Comparison of ENCODE assay signal across 8 mouse cellular contexts in the genomic region with DNA sequence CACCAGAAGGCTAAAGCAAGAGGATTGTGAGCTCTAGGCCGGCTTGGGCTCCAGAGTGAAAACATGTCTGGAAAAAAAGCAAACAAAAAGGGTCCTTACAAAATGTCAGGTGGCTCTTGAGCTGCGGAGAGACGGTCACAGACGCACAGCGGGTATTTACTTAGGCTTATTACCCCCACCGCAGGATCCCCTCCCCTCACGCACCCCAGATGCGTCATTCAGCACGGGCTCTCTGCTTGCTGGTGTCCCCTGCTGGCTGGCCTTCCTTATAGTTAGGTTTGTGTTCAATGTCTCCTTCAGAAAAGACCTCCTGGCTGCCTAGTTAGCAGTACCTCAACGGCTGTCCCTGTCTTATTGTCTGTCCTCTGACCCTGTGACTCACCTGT. TPM values are rescaled to one million over a fixed set of nuclear protein-coding genes. Genes with fewer than 3 reads are reported as not detected.
DNase-seq lines count a peak whose midpoint lies in the region; ATAC-seq and TF ChIP-seq lines count a peak whose summit lies in the region.

No protein-coding gene starts in this region.

- no peak overlapping the region for H3K27ac ChIP-seq in embryonic facial prominence, embryonic 15.5 days (replicated peaks)
- H3K27ac ChIP-seq in stomach, embryonic 14.5 days (ENCODE audit: low read length): peak overlapping the region; percentile 48; the same call in 1 of the 2 replicates

- no peak overlapping the region for H3K9ac ChIP-seq in embryonic facial prominence, embryonic 15.5 days
- H3K9ac ChIP-seq in stomach, embryonic 14.5 days (replicated peaks; ENCODE audit: low read depth, low read length): no peak overlapping the region

- H3K9me3 ChIP-seq in E14TG2a.4 (ENCODE audit: low read length): no peaks in the 10 kb centered on the region
- H3K9me3 ChIP-seq in embryonic facial prominence, embryonic 15.5 days (replicated peaks): no peaks in the 10 kb centered on the region
- H3K9me3 ChIP-seq in stomach, embryonic 14.5 days (ENCODE audit: control insufficient read depth, low read depth, low read length): no peaks in the 10 kb centered on the region; the same call in 1 of the 2 replicates

- 4% methylated on average over 10 of the region's 10 CpGs for WGBS in embryonic facial prominence, embryonic 15.5 days
- WGBS in stomach, embryonic 14.5 days: 4% methylated on average over 10 of the region's 10 CpGs

- H3K4me2 ChIP-seq in embryonic facial prominence, embryonic 15.5 days (replicated peaks): peak overlapping the region; percentile 93
- H3K4me2 ChIP-seq in stomach, embryonic 14.5 days (replicated peaks; ENCODE audit: low read depth, low read length): peak overlapping the region; percentile 84

- no peak for TF ChIP-seq CTCF in E14TG2a.4 (conservative IDR thresholded peaks at IDR 0.05; ENCODE audit: low read length)

- no peak for ATAC-seq in embryonic facial prominence, embryonic 15.5 days (ENCODE audit: insufficient number of reproducible peaks, low FRiP score, low TSS enrichment, low read depth)
- ATAC-seq in stomach, embryonic 14.5 days (ENCODE audit: insufficient number of reproducible peaks, insufficient read depth, low FRiP score, low read depth): no peak

- DNase-seq in cerebellum, adult 8-10 months: peak; percentile 33
- no peak for DNase-seq in cerebellum, adult 11 months
- DNase-seq in induced T-regulatory cell, adult 2 months (ENCODE audit: low read depth): peak; percentile 41
- DNase-seq in lung, postnatal 36 days: peak; percentile 80
- DNase-seq in ovary, postnatal 14 days (ENCODE audit: low spot score): no peak

- H3K27me3 ChIP-seq in E14TG2a.4 (ENCODE audit: insufficient read depth, low read length): peaks cover 7% of the 10 kb centered on the region
- H3K27me3 ChIP-seq in embryonic facial prominence, embryonic 15.5 days: peaks cover 6% of the 10 kb centered on the region; the same call in 1 of the 2 replicates
- no peaks in the 10 kb centered on the region for H3K27me3 ChIP-seq in stomach, embryonic 14.5 days (ENCODE audit: control insufficient read depth, insufficient read depth, low read length)

- peaks cover 49% of the 10 kb centered on the region for H3K4me1 ChIP-seq in E14TG2a.4 (replicated peaks; ENCODE audit: low read depth, low read length)
- peaks cover 24% of the 10 kb centered on the region for H3K4me1 ChIP-seq in embryonic facial prominence, embryonic 15.5 days
- 0 out of 2 replicates have a peak, but pooled peaks cover 3% of the 10 kb centered on the region for H3K4me1 ChIP-seq in stomach, embryonic 14.5 days (ENCODE audit: control insufficient read depth, insufficient read depth, low read length)

- no peaks in the 10 kb centered on the region for H3K36me3 ChIP-seq in E14TG2a.4 (ENCODE audit: insufficient read depth, low read length)
- H3K36me3 ChIP-seq in embryonic facial prominence, embryonic 15.5 days: no peaks in the 10 kb centered on the region
- H3K36me3 ChIP-seq in stomach, embryonic 14.5 days (ENCODE audit: control insufficient read depth, insufficient read depth, low read length): no peaks in the 10 kb centered on the region

- H3K4me3 ChIP-seq in E14TG2a.4 (replicated peaks; ENCODE audit: low read length): peak overlapping the region; percentile 99
- H3K4me3 ChIP-seq in embryonic facial prominence, embryonic 15.5 days (replicated peaks): peak overlapping the region; percentile 74
- H3K4me3 ChIP-seq in stomach, embryonic 14.5 days (ENCODE audit: low read depth, low read length): peak overlapping the region; percentile 61; the same call in 1 of the 2 replicates

RNA-seq across cellular contexts. Expression of gene Adgrl1, which starts 23.1 kb away (rescaled TPM):
- polyA plus RNA-seq in embryonic facial prominence, embryonic 15.5 days (2015; fragmentation: Nextera tagmentation; extraction: Ambion mirVana): 22.8 and 23.2 TPM in 2 replicates
- 29.5 and 31.3 TPM in 2 replicates for polyA plus RNA-seq in stomach, embryonic 14.5 days (2014; fragmentation: Nextera tagmentation; extraction: Ambion mirVana)

Comparison
In these comparisons a context has a peak if more than half of its experiments do, and no peak if none do; other contexts are left out.
1. DNase-seq: peak in cerebellum, adult 8-10 months (single experiment), induced T-regulatory cell, adult 2 months (single experiment) and lung, postnatal 36 days (single experiment); none in cerebellum, adult 11 months (single experiment) and ovary, postnatal 14 days (single experiment).
2. Peak in every context shown above with its lines, with median percentiles within 50 percentile points of each other: H3K4me3 ChIP-seq.